Mouse (Mus musculus): ENCODE measurements at regions not wholly inside any gene's neighbourhood (a gene's known extent, or its start where the extent isn't known, plus 50 kb on each side); places are given as distances from the start of the nearest gene placed in this dataset.
"Not testable (repeated sequence)": the region's sequence is repeated elsewhere in the genome, so short reads cannot be mapped to it uniquely, and the experiment has no call there.

- H3K9ac ChIP-seq: no peak overlapping the region
- no peaks in the 10 kb centered on the region for H3K36me3 ChIP-seq
- ATAC-seq (ENCODE audit: insufficient number of reproducible peaks, insufficient read depth, low FRiP score, low TSS enrichment): no peak
- H3K27me3 ChIP-seq: no peaks in the 10 kb centered on the region
- H3K4me1 ChIP-seq: no peaks in the 10 kb centered on the region
- H3K4me2 ChIP-seq (replicated peaks): no peak overlapping the region
- H3K4me3 ChIP-seq: no peak overlapping the region
- H3K27ac ChIP-seq: no peak overlapping the region
- 64% methylated on average over 9 of the region's 9 CpGs for WGBS
- no peaks in the 10 kb centered on the region for H3K9me3 ChIP-seq
Measured at GRCm38 (mm10) chr13:104549016-104549415, 243.3 kb upstream of the Srek1ip1 start.

- no peak overlapping the region for H3K4me2 ChIP-seq (replicated peaks)
- no peaks in the 10 kb centered on the region; the same call in 1 of the 2 replicates for H3K4me1 ChIP-seq
- H3K27me3 ChIP-seq: no peaks in the 10 kb centered on the region
- H3K9me3 ChIP-seq: no peaks in the 10 kb centered on the region
- H3K9ac ChIP-seq: no peak overlapping the region
- H3K27ac ChIP-seq: no peak overlapping the region
- ATAC-seq (ENCODE audit: insufficient number of reproducible peaks, insufficient read depth, low FRiP score, low TSS enrichment): no peak
- H3K36me3 ChIP-seq: no peaks in the 10 kb centered on the region
- 89% methylated on average over 3 of the region's 3 CpGs for WGBS
- no peak overlapping the region for H3K4me3 ChIP-seq
Measured at GRCm38 (mm10) chr13:104553329-104553728, 239.0 kb upstream of the Srek1ip1 start.

- not testable (repeated sequence) for H3K9ac ChIP-seq; ATAC-seq (ENCODE audit: insufficient number of reproducible peaks, insufficient read depth, low FRiP score, low TSS enrichment); H3K27me3 ChIP-seq; H3K4me3 ChIP-seq; H3K4me1 ChIP-seq; H3K9me3 ChIP-seq; H3K4me2 ChIP-seq (replicated peaks); H3K36me3 ChIP-seq; H3K27ac ChIP-seq
- WGBS: 15% methylated on average over 7 of the region's 7 CpGs
Measured at GRCm38 (mm10) chr13:104556609-104557008, 235.7 kb upstream of the Srek1ip1 start.

- H3K4me3 ChIP-seq: no peak overlapping the region
- H3K9me3 ChIP-seq: no peaks in the 10 kb centered on the region
- H3K27me3 ChIP-seq: no peaks in the 10 kb centered on the region
- H3K27ac ChIP-seq: peak overlapping the region; percentile 76
- no peaks in the 10 kb centered on the region for H3K36me3 ChIP-seq
- 84% methylated on average over 5 of the region's 5 CpGs for WGBS
- ATAC-seq (ENCODE audit: insufficient number of reproducible peaks, insufficient read depth, low FRiP score, low TSS enrichment): no peak
- no peak overlapping the region for H3K4me2 ChIP-seq (replicated peaks)
- H3K4me1 ChIP-seq: peaks cover 24% of the 10 kb centered on the region
- no peak overlapping the region for H3K9ac ChIP-seq
Measured at GRCm38 (mm10) chr13:104559876-104560275, 232.4 kb upstream of the Srek1ip1 start.

- Histone ChIP-seq H3K4me3 (no peak overlapping the region), H3K4me2 (replicated peaks) (no peak overlapping the region), H3K9me3 (no peaks in the 10 kb centered on the region), H3K4me1 (peaks cover 24% of the 10 kb centered on the region), H3K27ac (peak overlapping the region; percentile 76), H3K9ac (no peak overlapping the region), H3K36me3 (no peaks in the 10 kb centered on the region), H3K27me3 (no peaks in the 10 kb centered on the region)
- ATAC-seq (ENCODE audit: insufficient number of reproducible peaks, insufficient read depth, low FRiP score, low TSS enrichment): no peak
- WGBS: 36% methylated on average over 15 of the region's 15 CpGs
Measured at GRCm38 (mm10) chr13:104560500-104561114, 231.7 kb upstream of the Srek1ip1 start.

GRCm38 (mm10) chr13:104562536-104562935 is 229.7 kb upstream of the Srek1ip1 start:
- 29% methylated on average over 3 of the region's 3 CpGs for WGBS
- Histone ChIP-seq H3K9ac (no peak overlapping the region), H3K27me3 (no peaks in the 10 kb centered on the region), H3K4me1 (peaks cover 24% of the 10 kb centered on the region), H3K4me2 (replicated peaks) (no peak overlapping the region), H3K27ac (peak overlapping the region; percentile 76), H3K36me3 (no peaks in the 10 kb centered on the region), H3K4me3 (no peak overlapping the region), H3K9me3 (no peaks in the 10 kb centered on the region)
- no peak for ATAC-seq (ENCODE audit: insufficient number of reproducible peaks, insufficient read depth, low FRiP score, low TSS enrichment)

GRCm38 (mm10) chr13:104563019-104563418 is 229.3 kb upstream of the Srek1ip1 start:
- Histone ChIP-seq H3K4me2 (replicated peaks) (no peak overlapping the region), H3K27ac (peak overlapping the region; percentile 76), H3K9ac (no peak overlapping the region), H3K4me3 (no peak overlapping the region), H3K9me3 (no peaks in the 10 kb centered on the region), H3K4me1 (peaks cover 24% of the 10 kb centered on the region), H3K27me3 (no peaks in the 10 kb centered on the region), H3K36me3 (no peaks in the 10 kb centered on the region)
- 19% methylated on average over 2 of the region's 2 CpGs for whole genome bisulfite sequencing
- ATAC-seq (ENCODE audit: insufficient number of reproducible peaks, insufficient read depth, low FRiP score, low TSS enrichment): 0 out of 2 replicates have a peak, but pooled peaks have one; percentile 44

- no peaks in the 10 kb centered on the region for H3K27me3 ChIP-seq
- H3K4me2 ChIP-seq (replicated peaks): no peak overlapping the region
- H3K27ac ChIP-seq: no peak overlapping the region
- no peaks in the 10 kb centered on the region for H3K9me3 ChIP-seq
- ATAC-seq (ENCODE audit: insufficient number of reproducible peaks, insufficient read depth, low FRiP score, low TSS enrichment): no peak
- H3K36me3 ChIP-seq: no peaks in the 10 kb centered on the region
- H3K4me1 ChIP-seq: peaks cover 24% of the 10 kb centered on the region
- no peak overlapping the region for H3K4me3 ChIP-seq
- 53% methylated on average over 7 of the region's 7 CpGs for whole genome bisulfite sequencing
- H3K9ac ChIP-seq: no peak overlapping the region
Measured at GRCm38 (mm10) chr13:104563889-104564288, 228.4 kb upstream of the Srek1ip1 start.

- H3K27me3 ChIP-seq: no peaks in the 10 kb centered on the region
- H3K4me3 ChIP-seq: no peak overlapping the region
- no peak overlapping the region for H3K27ac ChIP-seq
- no peaks in the 10 kb centered on the region for H3K36me3 ChIP-seq
- no peaks in the 10 kb centered on the region for H3K9me3 ChIP-seq
- H3K9ac ChIP-seq: no peak overlapping the region
- ATAC-seq (ENCODE audit: insufficient number of reproducible peaks, insufficient read depth, low FRiP score, low TSS enrichment): no peak
- H3K4me1 ChIP-seq: 0 out of 2 replicates have a peak, but pooled peaks cover 13% of the 10 kb centered on the region
- 59% methylated on average over 6 of the region's 6 CpGs for WGBS
- H3K4me2 ChIP-seq (replicated peaks): no peak overlapping the region
Measured at GRCm38 (mm10) chr13:104569765-104570164, 222.5 kb upstream of the Srek1ip1 start.

- 43% methylated on average over 10 of the region's 10 CpGs for WGBS
- H3K4me1 ChIP-seq: peaks cover 17% of the 10 kb centered on the region
- H3K36me3 ChIP-seq: no peaks in the 10 kb centered on the region
- no peaks in the 10 kb centered on the region for H3K9me3 ChIP-seq
- H3K27ac ChIP-seq: peak overlapping the region; percentile 70
- H3K27me3 ChIP-seq: no peaks in the 10 kb centered on the region
- H3K4me2 ChIP-seq (replicated peaks): no peak overlapping the region
- H3K4me3 ChIP-seq: no peak overlapping the region
- ATAC-seq (ENCODE audit: insufficient number of reproducible peaks, insufficient read depth, low FRiP score, low TSS enrichment): no peak
- H3K9ac ChIP-seq: no peak overlapping the region
Measured at GRCm38 (mm10) chr13:104572236-104572635, 220.0 kb upstream of the Srek1ip1 start.

- no peaks in the 10 kb centered on the region for H3K9me3 ChIP-seq
- no peaks in the 10 kb centered on the region for H3K36me3 ChIP-seq
- ATAC-seq (ENCODE audit: insufficient number of reproducible peaks, insufficient read depth, low FRiP score, low TSS enrichment): no peak
- no peak overlapping the region for H3K9ac ChIP-seq
- WGBS: 82% methylated on average over 5 of the region's 5 CpGs
- no peak overlapping the region for H3K4me3 ChIP-seq
- H3K27ac ChIP-seq: no peak overlapping the region
- H3K4me1 ChIP-seq: peaks cover 17% of the 10 kb centered on the region
- H3K27me3 ChIP-seq: no peaks in the 10 kb centered on the region
- H3K4me2 ChIP-seq (replicated peaks): no peak overlapping the region
Measured at GRCm38 (mm10) chr13:104574396-104574795, 217.9 kb upstream of the Srek1ip1 start.

- Histone ChIP-seq H3K36me3 (no peaks in the 10 kb centered on the region), H3K27ac (peak overlapping the region; percentile 46; the same call in 1 of the 2 replicates), H3K9ac (no peak overlapping the region), H3K4me2 (replicated peaks) (no peak overlapping the region), H3K27me3 (no peaks in the 10 kb centered on the region), H3K4me3 (no peak overlapping the region), H3K4me1 (peaks cover 25% of the 10 kb centered on the region), H3K9me3 (no peaks in the 10 kb centered on the region)
- 34% methylated on average over 10 of the region's 10 CpGs for WGBS
- ATAC-seq (ENCODE audit: insufficient number of reproducible peaks, insufficient read depth, low FRiP score, low TSS enrichment): no peak
Measured at GRCm38 (mm10) chr13:104576188-104576789, 216.0 kb upstream of the Srek1ip1 start.
